Mouse (Mus musculus): ENCODE results near the gene Krtap1-5.

DNA sequence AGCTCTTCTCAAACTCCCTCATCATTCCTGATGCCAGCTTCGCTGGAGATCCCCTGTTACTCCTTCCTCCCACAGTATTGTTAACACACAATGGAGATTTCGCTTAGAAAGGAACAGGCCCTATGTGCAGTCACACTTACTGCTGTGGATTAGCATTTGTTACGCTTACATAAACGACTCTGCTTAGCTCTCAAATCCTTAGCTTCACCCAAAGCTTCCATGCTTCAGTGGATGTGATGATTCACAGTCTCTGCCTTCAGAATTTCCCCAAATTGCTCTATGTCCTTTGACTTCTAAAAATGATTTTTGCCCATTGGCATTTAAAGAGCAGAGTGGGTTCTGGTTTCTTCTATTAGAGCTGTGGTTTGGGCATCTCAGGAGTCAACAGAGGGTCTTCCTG lies 7.7 kb downstream of the Krtap1-5 start:
- TF ChIP-seq ZC3H11A (IDR thresholded peaks at IDR 0.05; ENCODE audit: borderline replicate concordance, low read depth, low read length) (no peak), ZNF384 (IDR thresholded peaks at IDR 0.05; ENCODE audit: low read depth, low read length) (no peak), CHD2 (IDR thresholded peaks at IDR 0.05; ENCODE audit: low read depth, low read length) (no peak)

All from ES-E14 (cell line).